Mouse (Mus musculus) c-Kit-positive CD71-positive TER-119-negative erythroid progenitor cells, embryonic 14.5 days (primary cell): ENCODE measurements around the gene Ccpg1.

ENCODE experiments used
- DNase-seq: peaks from one replicate; pipeline ENCODE4 v3.0.0-alpha.2; 2013; ENCODE audit warnings: low read depth

Ccpg1 gene

DNA sequence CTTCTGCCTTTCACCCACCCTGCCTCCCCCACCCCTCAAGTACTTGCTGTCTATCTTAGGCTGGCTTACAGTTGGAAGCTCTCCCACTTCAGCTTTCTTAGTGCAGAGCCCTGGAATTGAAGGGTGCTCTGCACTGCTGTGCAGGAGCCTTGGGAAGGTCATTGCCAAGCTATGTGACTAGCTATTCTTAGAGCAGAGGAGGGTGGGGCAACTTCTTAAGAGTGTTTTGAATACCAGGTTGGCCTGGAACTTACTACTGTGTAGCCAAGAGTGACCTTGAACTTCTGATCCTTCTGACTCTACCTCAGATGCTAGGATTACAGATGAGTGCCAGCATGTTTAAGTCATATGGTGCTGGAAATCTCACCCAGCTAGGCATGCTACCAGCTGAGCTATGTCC, 10.9 kb downstream of the Ccpg1 start:
- DNase-seq: no peak

- DNase-seq: no peak
Measured at GRCm38 (mm10) chr9:72996806-72997205, 11.6 kb downstream of the Ccpg1 start.

DNA sequence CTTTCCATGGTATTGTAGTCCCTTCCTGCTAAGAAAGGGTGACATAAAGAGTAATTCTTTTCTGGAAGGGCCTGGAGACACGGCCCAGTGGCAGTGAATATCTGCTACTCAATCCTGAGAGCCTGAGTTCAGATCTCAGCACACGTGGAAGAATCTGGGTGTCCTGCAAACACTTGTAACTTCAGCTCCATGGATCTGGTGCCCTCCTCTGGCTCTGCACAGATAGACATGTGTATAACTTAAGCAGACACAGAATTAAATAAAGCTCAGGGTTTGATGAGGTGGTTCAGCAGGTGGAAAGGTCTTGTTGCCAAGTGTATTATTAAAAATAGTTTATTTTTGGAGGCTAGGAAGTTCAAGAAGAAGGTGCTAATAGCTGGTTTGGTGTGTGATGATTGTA, 15.3 kb downstream of the Ccpg1 start:
- no peak for DNase-seq

- DNase-seq: no peak
Measured at GRCm38 (mm10) chr9:73001314-73002011, 16.2 kb downstream of the Ccpg1 start.

- DNase-seq: no peak
Measured at GRCm38 (mm10) chr9:73002177-73002576, 16.9 kb downstream of the Ccpg1 start.

GRCm38 (mm10) chr9:73004076-73004475, 18.8 kb downstream of the Ccpg1 start:
- DNase-seq: no peak

- no peak for DNase-seq
Measured at GRCm38 (mm10) chr9:73005106-73005505, 19.9 kb downstream of the Ccpg1 start.

DNA sequence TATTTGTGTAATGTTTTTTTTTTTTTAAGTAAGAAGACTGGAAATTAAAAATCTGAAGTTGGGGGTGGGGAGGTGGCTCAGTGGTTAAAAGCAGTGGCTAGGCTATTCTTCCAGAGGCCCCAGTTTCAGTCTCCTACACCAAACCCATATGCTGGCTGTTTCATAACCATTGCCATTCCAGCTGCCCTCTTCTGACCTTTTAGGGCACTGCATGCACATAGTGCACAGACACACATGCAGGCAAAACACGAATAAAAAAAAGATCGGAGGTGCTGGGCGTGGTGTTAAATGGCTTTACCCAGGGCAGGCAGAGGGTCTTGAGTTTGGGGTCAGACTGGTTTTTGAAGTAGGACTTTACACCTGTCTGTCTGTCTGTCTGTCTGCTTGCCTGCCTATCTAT, 20.9 kb downstream of the Ccpg1 start:
- DNase-seq: no peak

GRCm38 (mm10) chr9:73008384-73008783, 23.2 kb downstream of the Ccpg1 start:
- DNase-seq: no peak

GRCm38 (mm10) chr9:73012629-73013028, 27.4 kb downstream of the Ccpg1 start:
- DNase-seq: no peak

- no peak for DNase-seq
Measured at GRCm38 (mm10) chr9:73014724-73015123, 29.5 kb downstream of the Ccpg1 start.

- no peak for DNase-seq
Measured at GRCm38 (mm10) chr9:73019841-73020240, 34.6 kb downstream of the Ccpg1 start.

DNA sequence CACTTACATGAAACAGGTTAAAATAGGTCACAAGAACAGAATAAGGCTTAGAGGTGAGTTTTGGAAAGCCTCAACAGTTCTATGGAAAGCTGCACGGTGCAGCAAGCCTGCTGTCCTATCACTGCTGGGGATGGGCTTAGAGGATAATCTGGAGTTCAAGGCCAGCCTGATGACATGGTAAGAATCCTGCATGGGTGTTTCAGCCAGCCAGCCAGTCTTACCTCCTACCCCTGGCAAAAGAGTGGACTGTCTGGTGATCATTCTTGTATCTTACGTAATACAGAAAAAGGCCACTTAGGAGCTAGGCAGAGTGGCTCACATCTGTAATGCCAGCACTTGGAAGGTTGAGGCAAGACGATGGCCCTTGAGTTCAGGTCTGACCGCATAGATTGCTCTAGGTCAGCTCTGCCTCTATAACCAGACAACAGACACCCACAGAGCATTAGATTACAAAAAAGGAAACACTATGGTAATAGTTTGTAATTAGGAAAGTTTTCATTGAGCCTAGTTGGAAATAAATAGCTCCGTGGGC, 35.4 kb downstream of the Ccpg1 start:
- no peak for DNase-seq

- no peak for DNase-seq
Measured at GRCm38 (mm10) chr9:73025818-73026636, 40.8 kb downstream of the Ccpg1 start.

GRCm38 (mm10) chr9:73030443-73030842, 45.2 kb downstream of the Ccpg1 start:
- DNase-seq: no peak

- DNase-seq: no peak
Measured at GRCm38 (mm10) chr9:73031421-73031820, 46.2 kb downstream of the Ccpg1 start.

GRCm38 (mm10) chr9:73033406-73033805, 48.2 kb downstream of the Ccpg1 start:
- DNase-seq: no peak

DNA sequence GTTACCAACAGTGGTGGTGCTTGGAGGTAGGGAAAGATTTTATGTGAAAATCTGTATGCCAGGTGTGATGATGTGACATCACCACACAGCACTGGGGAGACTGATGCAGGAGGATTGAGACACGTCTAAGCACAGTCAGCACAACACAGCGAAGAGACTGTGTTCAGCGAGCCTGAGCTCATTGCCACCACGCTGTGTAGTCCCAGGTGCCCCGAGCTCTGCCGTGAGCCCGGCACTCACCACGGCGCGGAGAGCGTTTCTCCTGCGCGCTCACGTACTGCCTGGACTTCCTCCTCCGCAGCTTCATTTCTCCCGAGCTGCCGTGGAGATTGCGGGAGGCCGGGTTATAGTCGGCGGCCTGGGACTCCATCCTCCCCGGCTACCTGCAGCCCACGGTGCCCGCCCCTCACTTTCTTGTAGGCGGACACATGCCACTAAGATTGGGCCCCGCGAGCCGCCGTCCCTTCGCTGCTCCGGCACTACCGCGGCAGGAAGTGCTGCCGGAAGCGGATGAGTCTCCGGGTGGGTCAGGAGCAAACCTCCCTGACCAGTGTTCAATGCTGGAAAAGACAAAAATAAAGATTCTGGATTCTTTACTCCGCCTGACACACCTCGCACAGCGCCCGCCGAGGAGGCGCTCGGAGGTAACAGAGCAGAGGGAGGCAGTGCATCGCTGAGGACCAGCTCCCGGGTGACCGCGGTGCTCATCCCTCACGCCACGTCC, 54.2 kb downstream of the Ccpg1 start:
- DNase-seq: peak; percentile 83

DNA sequence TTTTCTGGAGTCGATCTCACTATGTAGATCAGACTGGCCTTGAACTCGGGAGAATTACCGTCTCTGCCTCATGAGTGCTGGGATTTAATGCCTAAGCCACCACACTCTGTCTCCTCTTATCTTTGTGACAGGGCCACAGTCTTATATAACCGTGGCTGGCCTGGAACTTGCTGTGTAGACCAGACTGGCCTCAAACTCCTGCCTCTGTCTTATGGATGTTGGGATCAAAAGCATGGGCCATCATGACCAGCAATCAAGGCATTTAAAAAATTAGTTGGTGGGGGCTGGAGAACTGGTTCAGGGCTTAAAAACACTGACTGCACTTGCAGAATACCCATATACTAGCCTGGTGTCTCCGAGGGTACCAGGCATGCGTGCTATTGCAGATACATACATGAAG, 54.9 kb downstream of the Ccpg1 start, which contains the start of gene Pigb:
Gene Pigb, minus strand, starts transcription at position 299 of the 400 bp plus-strand sequence.
- no peak for DNase-seq

DNA sequence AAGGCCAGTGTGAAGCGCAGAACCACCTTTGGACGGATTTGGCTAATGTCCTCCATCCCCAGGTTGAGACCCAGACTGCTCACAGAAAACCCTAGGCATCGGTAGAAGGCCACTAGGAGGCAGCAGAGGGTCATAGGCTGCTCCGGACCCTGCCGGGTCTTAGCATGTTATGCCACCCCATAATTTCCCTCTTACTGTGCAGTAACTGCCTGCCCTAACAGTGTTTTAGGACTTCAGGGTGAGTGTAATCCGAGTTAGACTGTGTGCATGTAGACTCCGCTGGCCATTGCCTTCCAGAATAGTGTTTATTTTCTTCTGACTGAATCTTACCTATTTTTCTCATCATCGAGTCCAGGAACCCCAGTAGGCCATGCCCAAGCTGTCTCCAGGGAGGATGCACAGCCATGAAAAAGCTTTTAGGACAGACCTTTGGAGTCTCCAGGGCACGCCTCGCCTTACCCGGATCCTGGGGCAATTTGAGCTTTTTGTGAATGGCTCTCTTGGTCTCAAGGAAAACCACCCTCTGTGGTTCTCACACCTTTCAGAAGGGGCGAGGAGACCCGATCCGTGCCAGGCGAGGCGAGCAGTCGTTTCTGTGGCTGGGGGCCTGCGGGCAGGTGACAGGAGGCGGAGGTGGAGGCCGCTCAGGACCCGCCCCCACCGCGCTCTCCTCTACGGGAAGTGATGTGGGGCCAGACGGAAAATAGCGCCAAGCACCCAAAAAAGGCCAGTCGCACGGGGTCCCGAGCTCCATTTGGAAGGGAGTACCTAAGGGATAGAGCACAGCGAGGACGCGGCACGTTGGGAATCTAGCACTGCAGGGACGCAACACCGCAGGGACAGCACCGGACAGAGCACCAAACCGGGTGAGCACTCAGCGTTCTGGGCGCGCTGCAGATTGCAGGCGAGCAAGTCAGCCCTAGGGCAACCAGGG, 59.2 kb downstream of the Ccpg1 start, which contains the start of gene Rab27a:
Gene Rab27a, plus strand, starts transcription at position 709 of the 934 bp plus-strand sequence.
- peak; percentile 70 for DNase-seq

- DNase-seq: no peak
Measured at GRCm38 (mm10) chr9:73045204-73045603, 60.0 kb downstream of the Ccpg1 start.
